Comparison of ENCODE assay signal across 16 mouse cellular contexts in genomic region chr17:46116881-46117280, GRCm38 (mm10). TPM values are rescaled to one million over a fixed set of nuclear protein-coding genes. Genes with fewer than 3 reads are reported as not detected.
DNase-seq lines count a peak whose midpoint lies in the region; ATAC-seq and TF ChIP-seq lines count a peak whose summit lies in the region.
"Had no signal": no experiment of that assay in that cellular context is flagged by ENCODE, and none has a peak within 500 bp of the region (broad histone marks: within the 10 kb centered on the region; RNA-seq: fewer than 3 reads in every experiment).

No protein-coding gene starts in this region.

- DNase-seq in kidney, adult 2 months: no peak
- no peak for DNase-seq in embryonic facial prominence, embryonic 10.5 days (ENCODE audit: low spot score)
- DNase-seq in right cerebral cortex, adult 2 months (ENCODE audit: low spot score in 2 of 2): no peak
- no peak for DNase-seq in urinary bladder, postnatal 36 days (ENCODE audit: low spot score in 2 of 2)
- DNase-seq: adrenal gland, adult 2 months; cerebellum, adult 8-10 months; forebrain, postnatal 0 days; kidney, adult 18-20 months; kidney, postnatal 25 days; left cerebral cortex, postnatal 4 days; thymus, postnatal 14 days had no signal

- TF ChIP-seq POLR2A in kidney, adult 2 months (IDR thresholded peaks at IDR 0.05; ENCODE audit: low read depth, low read length): no peak

- H3K27ac ChIP-seq in kidney, embryonic 16.5 days (ENCODE audit: low read length): 0 out of 2 replicates have a peak overlapping the region, but pooled peaks have one; percentile 26
- no peak overlapping the region for H3K27ac ChIP-seq in kidney, adult 2 months (ENCODE audit: insufficient read depth, low read depth, low read length)
- H3K27ac ChIP-seq in embryonic facial prominence, embryonic 10.5 days (replicated peaks): peak overlapping the region; percentile 55
- H3K27ac ChIP-seq in embryonic facial prominence, embryonic 13.5 days: peak overlapping the region; percentile 83
- 0 out of 2 replicates have a peak overlapping the region, but pooled peaks have one; percentile 17 for H3K27ac ChIP-seq in limb, embryonic 15.5 days
- H3K27ac ChIP-seq: liver, embryonic 14.5 days had no signal

- no peak for ATAC-seq in kidney, embryonic 16.5 days (ENCODE audit: low FRiP score, low TSS enrichment)
- no peak for ATAC-seq in embryonic facial prominence, embryonic 13.5 days (ENCODE audit: insufficient number of reproducible peaks, insufficient read depth, low FRiP score, low TSS enrichment, low read depth)
- no peak for ATAC-seq in limb, embryonic 15.5 days (ENCODE audit: insufficient number of reproducible peaks, low FRiP score, low TSS enrichment, low read depth)
- ATAC-seq: forebrain, postnatal 0 days; midbrain, embryonic 16.5 days had no signal

- no peaks in the 10 kb centered on the region for H3K9me3 ChIP-seq in kidney, embryonic 16.5 days (ENCODE audit: low read length)
- H3K9me3 ChIP-seq in embryonic facial prominence, embryonic 10.5 days: no peaks in the 10 kb centered on the region
- H3K9me3 ChIP-seq in embryonic facial prominence, embryonic 13.5 days: no peaks in the 10 kb centered on the region
- H3K9me3 ChIP-seq in limb, embryonic 15.5 days: no peaks in the 10 kb centered on the region

- no peak overlapping the region for H3K4me3 ChIP-seq in kidney, embryonic 16.5 days (ENCODE audit: low read length)
- H3K4me3 ChIP-seq in kidney, adult 2 months (ENCODE audit: insufficient read depth, low read depth, low read length): no peak overlapping the region
- no peak overlapping the region for H3K4me3 ChIP-seq in embryonic facial prominence, embryonic 10.5 days
- no peak overlapping the region for H3K4me3 ChIP-seq in embryonic facial prominence, embryonic 13.5 days
- no peak overlapping the region for H3K4me3 ChIP-seq in limb, embryonic 15.5 days

- H3K36me3 ChIP-seq in kidney, embryonic 16.5 days (ENCODE audit: insufficient read depth, low read length): peaks cover 23% of the 10 kb centered on the region
- no peaks in the 10 kb centered on the region for H3K36me3 ChIP-seq in kidney, adult 2 months (ENCODE audit: control insufficient read depth, insufficient read depth, low read length)
- peaks cover 61% of the 10 kb centered on the region for H3K36me3 ChIP-seq in embryonic facial prominence, embryonic 10.5 days (replicated peaks)
- peaks cover 33% of the 10 kb centered on the region for H3K36me3 ChIP-seq in embryonic facial prominence, embryonic 13.5 days
- H3K36me3 ChIP-seq in limb, embryonic 15.5 days: peaks cover 35% of the 10 kb centered on the region

- peaks cover 21% of the 10 kb centered on the region for H3K4me1 ChIP-seq in kidney, embryonic 16.5 days (ENCODE audit: insufficient read depth, low read length)
- H3K4me1 ChIP-seq in kidney, adult 2 months (ENCODE audit: control insufficient read depth, insufficient read depth, low read length): no peaks in the 10 kb centered on the region
- H3K4me1 ChIP-seq in embryonic facial prominence, embryonic 10.5 days: peaks cover 40% of the 10 kb centered on the region
- peaks cover 47% of the 10 kb centered on the region for H3K4me1 ChIP-seq in embryonic facial prominence, embryonic 13.5 days
- H3K4me1 ChIP-seq in limb, embryonic 15.5 days: peaks cover 48% of the 10 kb centered on the region

- WGBS in kidney, embryonic 16.5 days: 87% methylated on average over 3 of the region's 3 CpGs
- 84% methylated on average over 3 of the region's 3 CpGs for WGBS in kidney, adult 2 months
- whole genome bisulfite sequencing in embryonic facial prominence, embryonic 10.5 days: 86% methylated on average over 3 of the region's 3 CpGs
- WGBS in embryonic facial prominence, embryonic 13.5 days: 70% methylated on average over 3 of the region's 3 CpGs
- WGBS in limb, embryonic 15.5 days: 83% methylated on average over 3 of the region's 3 CpGs

- H3K27me3 ChIP-seq in kidney, embryonic 16.5 days (ENCODE audit: insufficient read depth, low read length): no peaks in the 10 kb centered on the region
- H3K27me3 ChIP-seq in kidney, adult 2 months (replicated peaks; ENCODE audit: control insufficient read depth, insufficient read depth, low read length): no peaks in the 10 kb centered on the region
- H3K27me3 ChIP-seq in embryonic facial prominence, embryonic 10.5 days (replicated peaks; ENCODE audit: low read depth, poor library complexity, severe bottlenecking): no peaks in the 10 kb centered on the region
- no peaks in the 10 kb centered on the region for H3K27me3 ChIP-seq in embryonic facial prominence, embryonic 13.5 days
- no peaks in the 10 kb centered on the region for H3K27me3 ChIP-seq in limb, embryonic 15.5 days

- no peak for TF ChIP-seq CTCF in kidney, adult 2 months (conservative IDR thresholded peaks at IDR 0.05; ENCODE audit: insufficient read depth, insufficient read length, low read depth, low read length)

- H3K9ac ChIP-seq in kidney, embryonic 16.5 days (replicated peaks; ENCODE audit: low read length): no peak overlapping the region
- peak overlapping the region; percentile 12; the same call in 1 of the 2 replicates for H3K9ac ChIP-seq in embryonic facial prominence, embryonic 13.5 days
- H3K9ac ChIP-seq in limb, embryonic 15.5 days: no peak overlapping the region
- H3K9ac ChIP-seq: forebrain, postnatal 0 days; liver, embryonic 14.5 days had no signal

- H3K4me2 ChIP-seq in kidney, embryonic 16.5 days (replicated peaks; ENCODE audit: low read depth, low read length): no peak overlapping the region
- peak overlapping the region; percentile 1; the same call in 1 of the 2 replicates for H3K4me2 ChIP-seq in embryonic facial prominence, embryonic 13.5 days
- no peak overlapping the region for H3K4me2 ChIP-seq in limb, embryonic 15.5 days

RNA-seq across cellular contexts. Expression of gene Mrps18a, which starts 6.1 kb away (rescaled TPM):
- 159 and 162 TPM in 2 replicates for polyA plus RNA-seq in kidney, embryonic 16.5 days (2015; fragmentation: Nextera tagmentation; extraction: Ambion mirVana)
- polyA plus RNA-seq in kidney, adult 2 months (2012; rRNA removed): 94.6 and 120 TPM in 2 replicates
- 152 and 154 TPM in 2 replicates for polyA plus RNA-seq in embryonic facial prominence, embryonic 10.5 days (2016; fragmentation: Nextera tagmentation; extraction: Ambion mirVana)
- polyA plus RNA-seq in embryonic facial prominence, embryonic 13.5 days (2015; fragmentation: Nextera tagmentation; extraction: Ambion mirVana): 126 and 152 TPM in 2 replicates
- 126 and 132 TPM in 2 replicates for polyA plus RNA-seq in limb, embryonic 15.5 days (2015; fragmentation: Nextera tagmentation; extraction: Ambion mirVana)

RNA-seq across cellular contexts. Expression of gene Rsph9, which starts 27.1 kb away (rescaled TPM):
- 15.1 and 16.5 TPM in 2 replicates for polyA plus RNA-seq in kidney, embryonic 16.5 days (2015; fragmentation: Nextera tagmentation; extraction: Ambion mirVana)
- polyA plus RNA-seq in kidney, adult 2 months (2012; rRNA removed): 34.8 and 37.2 TPM in 2 replicates
- 9.8 and 10.2 TPM in 2 replicates for polyA plus RNA-seq in embryonic facial prominence, embryonic 10.5 days (2016; fragmentation: Nextera tagmentation; extraction: Ambion mirVana)
- polyA plus RNA-seq in embryonic facial prominence, embryonic 13.5 days (2015; fragmentation: Nextera tagmentation; extraction: Ambion mirVana): 10.6 and 11.7 TPM in 2 replicates
- 9.6 and 10.1 TPM in 2 replicates for polyA plus RNA-seq in limb, embryonic 15.5 days (2015; fragmentation: Nextera tagmentation; extraction: Ambion mirVana)

RNA-seq across cellular contexts. Expression of gene Mad2l1bp, which starts 36.5 kb away (rescaled TPM):
- 39.9 and 41.2 TPM in 2 replicates for polyA plus RNA-seq in kidney, embryonic 16.5 days (2015; fragmentation: Nextera tagmentation; extraction: Ambion mirVana)
- polyA plus RNA-seq in kidney, adult 2 months (2012; rRNA removed): 17.3 and 19.2 TPM in 2 replicates
- 36.6 and 41.0 TPM in 2 replicates for polyA plus RNA-seq in embryonic facial prominence, embryonic 10.5 days (2016; fragmentation: Nextera tagmentation; extraction: Ambion mirVana)
- 32.7 and 36.9 TPM in 2 replicates for polyA plus RNA-seq in embryonic facial prominence, embryonic 13.5 days (2015; fragmentation: Nextera tagmentation; extraction: Ambion mirVana)
- polyA plus RNA-seq in limb, embryonic 15.5 days (2015; fragmentation: Nextera tagmentation; extraction: Ambion mirVana): 35.1 and 36.4 TPM in 2 replicates

RNA-seq across cellular contexts. Expression of gene Gtpbp2, which starts 44.0 kb away (rescaled TPM):
- polyA plus RNA-seq in kidney, embryonic 16.5 days (2015; fragmentation: Nextera tagmentation; extraction: Ambion mirVana): 44.8 and 51.2 TPM in 2 replicates
- 69.7 and 80.4 TPM in 2 replicates for polyA plus RNA-seq in kidney, adult 2 months (2012; rRNA removed)
- polyA plus RNA-seq in embryonic facial prominence, embryonic 10.5 days (2016; fragmentation: Nextera tagmentation; extraction: Ambion mirVana): 33.8 and 34.9 TPM in 2 replicates
- 45.4 and 49.0 TPM in 2 replicates for polyA plus RNA-seq in embryonic facial prominence, embryonic 13.5 days (2015; fragmentation: Nextera tagmentation; extraction: Ambion mirVana)
- 35.6 and 39.6 TPM in 2 replicates for polyA plus RNA-seq in limb, embryonic 15.5 days (2015; fragmentation: Nextera tagmentation; extraction: Ambion mirVana)
